Mouse (Mus musculus) kidney, embryonic 14.5 days (tissue): Measurements from ENCODE around the gene Plekho1. TPM values are rescaled to one million over a fixed set of nuclear protein-coding genes. Genes with fewer than 3 reads are reported as not detected.
"Not testable (repeated sequence)": the region's sequence is repeated elsewhere in the genome, so short reads cannot be mapped to it uniquely, and the experiment has no call there.

Experiments
- ATAC-seq: fragments of 200-750 bp; cut with Nextera tagmentation; 2 replicates; pipeline ENCODE4 v1.8.0; 2017; ENCODE audit warnings: moderate number of reproducible peaks, mild to moderate bottlenecking, moderate TSS enrichment, moderate library complexity; ENCODE audit not compliant: low FRiP score, low TSS enrichment
- H3K27ac ChIP-seq: fragments of 300-500 bp; sonication (generic); 2 replicates; pipeline ENCODE4 v1.5.1; 2014; ENCODE audit warnings: low read depth, mild to moderate bottlenecking, low read length, moderate library complexity, mixed read lengths
- H3K27me3 ChIP-seq: fragments of 300-500 bp; sonication (generic); 2 replicates; pipeline ENCODE4 v1.6.1; 2014; ENCODE audit warnings: mild to moderate bottlenecking, low read length; ENCODE audit not compliant: control insufficient read depth, insufficient read depth
- H3K36me3 ChIP-seq: fragments of 300-500 bp; sonication (generic); 2 replicates; pipeline ENCODE4 v1.6.1; 2014; ENCODE audit warnings: low read length, mixed read lengths; ENCODE audit not compliant: control insufficient read depth, insufficient read depth
- H3K4me1 ChIP-seq: fragments of 300-500 bp; sonication (generic); 2 replicates; pipeline ENCODE4 v1.6.1; 2014; ENCODE audit warnings: low read length, mixed read lengths; ENCODE audit not compliant: control insufficient read depth, insufficient read depth
- H3K4me2 ChIP-seq: fragments of 300-500 bp; sonication (generic); replicated peaks from 2 replicates; pipeline ENCODE4 v1.6.1; 2014; ENCODE audit warnings: low read depth, mild to moderate bottlenecking, low read length
- H3K4me3 ChIP-seq: fragments of 300-500 bp; sonication (generic); 2 replicates; pipeline ENCODE4 v1.5.1; 2014; ENCODE audit warnings: mild to moderate bottlenecking, low read length
- H3K9ac ChIP-seq: fragments of 300-500 bp; sonication (generic); 2 replicates; pipeline ENCODE4 v1.6.1; 2014; ENCODE audit warnings: low read depth, mild to moderate bottlenecking, low read length, moderate library complexity
- H3K9me3 ChIP-seq: fragments of 300-500 bp; sonication (generic); 2 replicates; pipeline ENCODE4 v1.6.1; 2016; ENCODE audit warnings: low read length; ENCODE audit not compliant: control insufficient read depth
- WGBS: fragments of 180-500 bp; shearing (Covaris S2); extraction: QIAGEN DNeasy Blood & Tissue Kit; methylation state at CpG from one replicate; pipeline ENCODE4 v1.1.7; 2014; 5-methylcytosine and 5-hydroxymethylcytosine counted together
- polyA plus RNA-seq: library from polyadenylated mRNA; unstranded; fragments of >200 nt; fragmentation: Nextera tagmentation; extraction: Ambion mirVana; gene quantifications from 2 replicates; pipeline ENCODE4 v1.2.1, GENCODE M21; 2014

Plekho1 gene
- polyA plus RNA-seq, 1 experiment from 2014 or later = 39.3 TPM

GRCm38 (mm10) chr3:95951566-95951965 is 44.2 kb downstream of the Plekho1 start:
- 74% methylated on average over 12 of the region's 12 CpGs for WGBS
- not testable (repeated sequence) for H3K9me3 ChIP-seq, H3K27me3 ChIP-seq, H3K4me1 ChIP-seq
- H3K4me3 ChIP-seq = peak overlapping the region; percentile 48
- peaks cover 11% of the 10 kb centered on the region; the same call in 1 of the 2 replicates for H3K36me3 ChIP-seq
- ATAC-seq = peak; percentile 1; the same call in 1 of the 2 replicates
- H3K4me2 ChIP-seq = peak overlapping the region; percentile 52
- peak overlapping the region; percentile 96 for H3K27ac ChIP-seq
- peak overlapping the region; percentile 55 for H3K9ac ChIP-seq

- H3K36me3 ChIP-seq = peaks cover 17% of the 10 kb centered on the region
- no peaks in the 10 kb centered on the region for H3K4me1 ChIP-seq
- no peaks in the 10 kb centered on the region for H3K9me3 ChIP-seq
- H3K4me2 ChIP-seq = peak overlapping the region; percentile 52
- 2% methylated on average over 49 of the region's 49 CpGs for WGBS
- no peaks in the 10 kb centered on the region for H3K27me3 ChIP-seq
- H3K27ac ChIP-seq = peak overlapping the region; percentile 96
- H3K9ac ChIP-seq = peak overlapping the region; percentile 55
- peak overlapping the region; percentile 48 for H3K4me3 ChIP-seq
- ATAC-seq = peak; percentile 95
Measured at GRCm38 (mm10) chr3:95950763-95951551, 44.8 kb downstream of the Plekho1 start.

GRCm38 (mm10) chr3:95948325-95948724 is 47.5 kb downstream of the Plekho1 start:
- Histone ChIP-seq H3K4me2 (no peak overlapping the region), H3K4me3 (no peak overlapping the region), H3K4me1 (no peaks in the 10 kb centered on the region), H3K27ac (no peak overlapping the region), H3K36me3 (peaks cover 35% of the 10 kb centered on the region), H3K27me3 (no peaks in the 10 kb centered on the region), H3K9ac (no peak overlapping the region), H3K9me3 (no peaks in the 10 kb centered on the region)
- no peak for ATAC-seq
- 91% methylated on average over 5 of the region's 5 CpGs for WGBS

- no peak overlapping the region for H3K9ac ChIP-seq
- H3K4me1 ChIP-seq = no peaks in the 10 kb centered on the region
- peaks cover 59% of the 10 kb centered on the region for H3K36me3 ChIP-seq
- H3K27ac ChIP-seq = no peak overlapping the region
- H3K4me2 ChIP-seq = no peak overlapping the region
- H3K4me3 ChIP-seq = no peak overlapping the region
- H3K27me3 ChIP-seq = no peaks in the 10 kb centered on the region
- ATAC-seq = no peak
- 85% methylated on average over 14 of the region's 14 CpGs for WGBS
- no peaks in the 10 kb centered on the region for H3K9me3 ChIP-seq
Measured at GRCm38 (mm10) chr3:95945731-95946240, 50.0 kb downstream of the Plekho1 start.

GRCm38 (mm10) chr3:95944742-95945141 is 51.1 kb downstream of the Plekho1 start:
- 93% methylated on average over 8 of the region's 8 CpGs for WGBS
- no peak overlapping the region for H3K27ac ChIP-seq
- H3K27me3 ChIP-seq = no peaks in the 10 kb centered on the region
- H3K4me1 ChIP-seq = no peaks in the 10 kb centered on the region
- H3K9me3 ChIP-seq = no peaks in the 10 kb centered on the region
- no peak overlapping the region for H3K9ac ChIP-seq
- peaks cover 69% of the 10 kb centered on the region for H3K36me3 ChIP-seq
- ATAC-seq = no peak
- H3K4me3 ChIP-seq = no peak overlapping the region
- no peak overlapping the region for H3K4me2 ChIP-seq

GRCm38 (mm10) chr3:95943226-95943625 is 52.6 kb downstream of the Plekho1 start:
- Histone ChIP-seq H3K27me3 (no peaks in the 10 kb centered on the region), H3K4me2 (no peak overlapping the region), H3K4me1 (no peaks in the 10 kb centered on the region), H3K9ac (no peak overlapping the region), H3K27ac (no peak overlapping the region), H3K9me3 (no peaks in the 10 kb centered on the region), H3K4me3 (no peak overlapping the region), H3K36me3 (peaks cover 79% of the 10 kb centered on the region)
- 93% methylated on average over 7 of the region's 7 CpGs for WGBS
- ATAC-seq = no peak

GRCm38 (mm10) chr3:95942749-95943148 is 53.1 kb downstream of the Plekho1 start:
- H3K36me3 ChIP-seq = peaks cover 83% of the 10 kb centered on the region
- H3K4me1 ChIP-seq = no peaks in the 10 kb centered on the region
- H3K4me2 ChIP-seq = no peak overlapping the region
- no peaks in the 10 kb centered on the region for H3K9me3 ChIP-seq
- ATAC-seq = peak; percentile 68; the same call in 1 of the 2 replicates
- no peak overlapping the region for H3K27ac ChIP-seq
- no peaks in the 10 kb centered on the region for H3K27me3 ChIP-seq
- 81% methylated on average over 6 of the region's 6 CpGs for WGBS
- H3K4me3 ChIP-seq = no peak overlapping the region
- H3K9ac ChIP-seq = no peak overlapping the region

- Histone ChIP-seq H3K27me3 (no peaks in the 10 kb centered on the region), H3K4me1 (no peaks in the 10 kb centered on the region), H3K36me3 (peaks cover 86% of the 10 kb centered on the region), H3K4me2 (no peak overlapping the region), H3K27ac (no peak overlapping the region), H3K9me3 (no peaks in the 10 kb centered on the region), H3K9ac (no peak overlapping the region), H3K4me3 (no peak overlapping the region)
- no peak for ATAC-seq
- WGBS = 93% methylated on average over 15 of the region's 15 CpGs
Measured at GRCm38 (mm10) chr3:95938835-95939234, 57.0 kb downstream of the Plekho1 start.
